Mouse (Mus musculus) brain, adult 2 months (tissue): Measurements from ENCODE around the gene Nup54.
A peak's percentile ranks its signal among the peaks of the same experiment; 100 is the strongest.

Experiments used
- DNase-seq: peaks from one replicate; pipeline ENCODE4 v3.0.0; 2011; ENCODE audit warnings: low read depth, low spot score

The Nup54 gene

DNA sequence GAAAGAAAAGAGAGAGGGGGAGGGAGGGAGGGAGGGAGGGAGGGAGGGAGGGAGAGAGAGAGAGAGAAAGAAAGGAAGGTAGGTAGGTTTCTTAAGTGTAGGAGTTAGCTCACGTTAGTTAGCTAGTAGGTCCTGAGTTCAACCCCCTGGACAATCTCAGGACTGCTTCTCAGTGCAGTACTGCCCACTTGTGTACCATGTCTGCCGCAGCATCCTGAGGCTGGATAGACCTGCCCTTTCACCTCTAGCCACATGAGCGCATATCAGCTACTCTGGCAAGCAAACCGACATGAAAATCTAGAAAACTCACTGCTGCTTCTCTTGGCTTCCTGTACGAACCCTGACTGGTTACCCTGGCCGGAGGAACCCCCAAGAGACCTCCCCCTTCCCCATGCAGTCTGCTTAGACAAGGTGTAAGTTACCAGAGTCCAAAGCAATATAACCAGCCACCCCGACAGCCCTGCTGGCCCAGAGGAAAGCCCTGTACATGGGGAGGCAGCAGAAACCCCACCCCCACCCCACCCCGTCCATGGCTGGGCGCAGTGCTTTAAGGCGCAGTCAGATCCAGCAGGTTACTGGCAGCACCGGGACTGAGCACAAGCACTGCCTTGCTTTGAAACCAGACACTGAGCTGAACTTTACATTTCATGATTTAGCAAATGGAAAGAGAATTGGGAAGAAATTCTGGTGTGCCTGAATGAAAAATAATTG is 21.6 kb downstream of the Nup54 start:
- DNase-seq = no peak

- peak; percentile 28 for DNase-seq
Measured at GRCm38 (mm10) chr5:92411461-92412140, 23.4 kb downstream of the Nup54 start.

GRCm38 (mm10) chr5:92410486-92410885 is 24.5 kb downstream of the Nup54 start:
- DNase-seq = no peak

DNA sequence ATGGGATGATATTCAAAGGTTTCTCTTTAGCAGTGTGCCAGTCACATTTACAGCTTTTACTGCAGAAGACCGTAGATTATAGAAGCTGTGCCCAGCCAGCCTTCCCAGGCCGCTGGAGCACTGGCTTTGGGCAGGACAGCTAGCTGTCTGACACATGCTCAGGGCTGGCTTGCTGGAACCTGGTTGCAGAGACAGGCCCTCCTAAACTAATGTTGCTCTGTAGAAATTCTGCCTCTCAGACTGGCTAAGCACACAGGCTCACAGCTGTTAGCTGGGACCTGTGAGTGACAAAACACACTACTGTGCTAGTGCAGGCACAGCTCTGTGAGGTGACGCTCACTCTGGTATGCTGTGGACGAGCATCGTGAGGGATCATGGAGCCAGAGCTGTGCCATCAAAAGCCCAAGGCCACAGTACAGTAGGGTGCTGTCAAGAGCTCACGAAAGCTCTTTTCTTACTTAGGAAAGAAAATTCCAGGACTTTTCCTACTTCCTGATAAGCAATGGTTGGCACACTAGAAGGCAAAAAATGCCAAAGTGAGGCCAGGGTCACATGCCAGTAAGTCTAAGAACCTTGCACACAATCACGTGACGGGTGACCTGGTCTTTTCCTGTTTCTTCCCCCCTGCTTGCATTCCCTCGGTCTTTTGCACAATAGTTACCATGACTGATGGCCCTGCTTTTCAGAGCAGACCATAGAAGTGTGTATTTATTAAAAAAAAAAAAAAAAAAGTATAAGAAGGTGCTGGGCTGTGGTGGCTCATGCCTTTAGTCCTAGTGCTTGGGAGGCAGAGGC is 25.5 kb downstream of the Nup54 start:
- no peak for DNase-seq

DNA sequence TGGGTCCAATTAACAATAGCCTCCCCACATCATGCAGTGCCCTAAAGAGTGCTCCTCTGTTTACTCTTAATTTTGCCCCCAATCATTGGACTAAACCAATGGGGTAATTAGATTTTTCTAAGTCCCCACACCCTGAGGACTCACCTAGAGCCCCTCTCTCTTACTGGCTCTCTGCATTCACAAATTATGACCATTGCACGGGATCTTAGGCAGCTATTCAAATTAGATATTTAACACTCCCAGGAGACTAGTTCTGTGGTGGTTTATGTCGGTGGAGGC is 30.7 kb downstream of the Nup54 start:
- DNase-seq = no peak

DNA sequence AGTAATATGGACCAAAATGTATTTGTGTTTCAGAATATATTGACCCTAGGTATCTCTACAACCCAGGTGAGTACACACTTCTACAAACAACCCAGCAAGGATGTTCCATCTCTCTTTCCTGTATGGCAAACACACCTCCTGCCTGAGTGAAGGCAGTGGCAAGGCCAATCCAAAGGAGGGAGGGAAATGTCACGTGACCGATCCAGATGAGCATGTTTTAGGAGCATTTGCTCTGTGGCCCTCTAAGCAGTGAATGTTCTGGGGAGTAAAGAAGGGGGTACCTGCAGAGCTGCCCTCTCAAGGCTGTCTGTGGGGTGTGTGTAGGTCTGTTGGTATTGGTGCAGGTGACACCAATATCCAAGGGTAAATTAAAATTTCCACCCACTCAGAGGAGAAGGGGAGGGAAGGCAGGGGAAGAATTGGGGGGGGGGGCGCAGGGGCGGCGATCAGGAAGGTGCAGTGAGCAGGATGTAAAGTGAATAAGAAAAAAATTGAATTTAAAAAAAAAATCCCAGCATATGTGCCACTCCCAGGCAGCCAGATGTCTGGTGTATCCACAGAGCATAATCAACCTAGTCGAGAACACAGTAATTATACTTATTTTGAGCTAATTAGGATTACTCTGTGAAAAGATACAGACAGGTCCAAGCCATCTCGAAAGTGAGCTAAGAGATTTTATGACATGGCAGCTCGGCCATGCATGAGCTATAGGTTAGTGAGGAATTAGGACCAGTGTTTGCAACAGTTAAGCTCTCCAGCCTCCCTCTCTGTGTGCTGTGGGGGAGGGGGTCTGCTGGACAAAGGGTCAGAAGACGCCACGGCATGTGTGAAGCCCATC is 31.2 kb downstream of the Nup54 start:
- peak; percentile 18 for DNase-seq

GRCm38 (mm10) chr5:92402816-92403215 is 32.2 kb downstream of the Nup54 start:
- peak; percentile 63 for DNase-seq

DNA sequence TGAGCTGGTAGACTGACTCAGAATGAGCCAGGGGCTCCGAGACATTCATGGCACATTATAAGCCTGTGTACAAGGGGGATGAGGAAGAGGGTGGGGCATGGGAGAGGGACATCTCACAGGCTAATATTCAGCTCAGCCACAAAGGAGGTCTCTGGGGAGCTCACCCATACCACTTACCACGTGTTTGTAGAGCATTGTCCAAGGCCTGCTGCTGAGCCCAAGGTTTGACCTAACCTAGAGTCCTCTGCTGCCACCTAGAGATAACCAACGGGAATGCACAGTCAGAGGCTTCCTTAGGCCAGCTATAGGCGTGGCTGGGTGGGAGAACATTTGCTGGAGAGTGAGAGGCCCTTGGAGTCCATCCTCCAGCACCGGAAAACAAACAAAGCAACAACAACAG is 36.9 kb downstream of the Nup54 start:
- peak; percentile 80 for DNase-seq

- DNase-seq = no peak
Measured at GRCm38 (mm10) chr5:92396476-92396875, 38.5 kb downstream of the Nup54 start.

DNA sequence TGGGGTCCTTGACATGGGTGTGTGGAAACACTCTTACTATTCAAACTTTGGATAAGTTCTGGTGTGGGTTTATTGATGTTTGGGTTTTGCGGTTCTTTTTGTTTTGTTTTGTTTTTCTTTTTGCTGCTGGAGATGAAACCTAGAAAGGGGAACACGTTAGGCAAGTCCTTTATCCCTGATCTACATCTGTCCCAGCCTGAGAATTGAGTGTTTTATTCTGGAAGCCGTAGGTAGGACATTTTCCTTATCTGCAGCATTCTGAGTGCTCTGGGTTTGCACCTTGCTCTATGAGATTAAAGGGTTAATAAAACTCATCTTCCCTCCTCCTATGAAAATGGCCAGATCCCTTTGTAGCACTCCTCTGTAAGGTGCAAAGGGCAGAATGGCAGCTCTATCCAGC is 39.3 kb downstream of the Nup54 start:
- no peak for DNase-seq

- no peak for DNase-seq
Measured at GRCm38 (mm10) chr5:92393863-92394262, 41.2 kb downstream of the Nup54 start.

DNA sequence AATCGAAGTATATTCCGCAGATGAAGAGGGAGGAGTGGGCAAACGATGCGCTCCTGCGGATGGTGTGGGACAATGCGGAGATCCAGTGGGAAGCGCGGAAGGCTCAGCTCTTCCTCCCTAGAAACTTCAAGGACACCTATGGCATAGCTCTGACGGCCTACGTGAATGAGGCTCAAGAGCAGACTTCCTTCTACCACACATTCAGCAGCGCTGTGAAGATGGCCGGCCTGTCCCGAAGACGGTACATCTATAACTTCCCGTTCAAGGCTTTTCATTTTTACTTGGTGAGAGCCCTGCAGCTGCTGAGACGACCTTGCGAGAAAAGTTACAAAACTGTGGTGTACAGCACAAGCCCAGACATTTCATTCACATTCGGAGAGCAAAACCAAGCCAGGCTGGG is 42.5 kb downstream of the Nup54 start:
- no peak for DNase-seq

- peak; percentile 53 for DNase-seq
Measured at GRCm38 (mm10) chr5:92390615-92391014, 44.4 kb downstream of the Nup54 start.

GRCm38 (mm10) chr5:92389977-92390376 is 45.0 kb downstream of the Nup54 start:
- no peak for DNase-seq

DNA sequence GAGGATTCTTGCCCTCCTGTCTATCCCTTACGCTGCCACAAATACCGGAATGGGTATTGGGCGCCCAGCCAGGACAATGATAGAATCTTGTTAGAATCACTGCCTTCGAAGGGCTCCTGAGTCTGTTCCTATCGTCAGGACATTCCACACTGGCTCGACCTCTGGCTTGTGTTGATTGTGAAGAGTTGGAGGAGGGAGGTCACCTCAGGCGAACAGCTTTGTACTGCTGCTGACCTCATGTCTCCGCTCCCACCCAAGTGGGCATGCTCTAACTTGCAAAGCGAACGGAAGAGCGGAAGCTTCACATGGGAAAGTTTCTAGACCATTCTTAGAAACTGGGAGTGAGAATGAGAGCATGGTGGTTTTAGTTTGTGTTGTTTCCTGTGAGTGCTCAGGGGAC is 47.6 kb downstream of the Nup54 start:
- DNase-seq = no peak

- DNase-seq = no peak
Measured at GRCm38 (mm10) chr5:92386643-92387042, 48.4 kb downstream of the Nup54 start.

- DNase-seq = no peak
Measured at GRCm38 (mm10) chr5:92386102-92386501, 48.9 kb downstream of the Nup54 start.

DNA sequence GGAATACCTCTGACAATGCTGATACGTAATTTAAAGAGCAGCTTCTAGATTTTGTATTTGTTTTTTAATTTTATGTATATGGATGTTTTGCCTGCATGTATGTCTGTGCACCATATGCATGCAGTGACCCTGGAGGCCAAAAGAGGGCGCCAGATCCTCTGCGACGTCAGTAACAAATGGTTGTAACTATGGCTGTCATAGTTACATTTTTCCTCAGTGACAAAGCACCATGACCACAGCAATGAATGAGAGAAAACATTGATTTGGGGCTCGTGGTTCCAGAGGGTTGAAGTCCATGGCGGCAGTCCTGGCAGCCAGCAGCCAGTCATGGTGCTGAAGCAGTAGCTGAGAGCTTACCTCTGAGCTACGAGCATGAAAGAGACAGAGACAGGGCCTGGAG is 50.2 kb downstream of the Nup54 start:
- DNase-seq = no peak

- DNase-seq = no peak
Measured at GRCm38 (mm10) chr5:92383747-92384146, 51.3 kb downstream of the Nup54 start.

GRCm38 (mm10) chr5:92382349-92382679 is 52.7 kb downstream of the Nup54 start:
- DNase-seq = no peak

- peak; percentile 87 for DNase-seq
Measured at GRCm38 (mm10) chr5:92381550-92382348, 53.3 kb downstream of the Nup54 start.
